ENCODE assay signal across 19 mouse cellular contexts in genomic region chr12:91065423-91065822, GRCm38 (mm10).
DNase-seq lines count a peak whose midpoint lies in the region; ATAC-seq lines count a peak whose summit lies in the region.
"Had no signal": no experiment of that assay in that cellular context is flagged by ENCODE, and none has a peak within 500 bp of the region (broad histone marks: within the 10 kb centered on the region; RNA-seq: fewer than 3 reads in every experiment).

No protein-coding gene starts in this region.

- peak; percentile 39 for DNase-seq in thymus, postnatal 0 days (ENCODE audit: low spot score)
- no peak for DNase-seq in thymus, postnatal 14 days
- DNase-seq in induced T-regulatory cell, adult 2 months (ENCODE audit: low read depth), result peak; percentile 49
- DNase-seq in layer of hippocampus, postnatal 14 days (ENCODE audit: low spot score in 2 of 2), result no peak
- DNase-seq in kidney, adult 9 months, result no peak
- no peak for DNase-seq in spleen, adult 18-20 months
- DNase-seq: adrenal gland, postnatal 10 days; adrenal gland, postnatal 36 days; cerebellum, adult 18-20 months; cerebellum, adult 9-10 months; cerebellum, postnatal 14 days; gastrocnemius, adult 2 months; gastrocnemius, postnatal 14 days; heart, adult 18-20 months; heart, postnatal 10 days; heart, postnatal 36 days had no signal

- ATAC-seq in CD4-positive, CD25-positive, alpha-beta regulatory T cell, adult 4 months, result peak; percentile 93
- ATAC-seq: forebrain, embryonic 13.5 days; hindbrain, postnatal 0 days had no signal

Comparison
In these comparisons a context has a peak if more than half of its experiments do, and no peak if none do; other contexts are left out.
1. DNase-seq: peak in thymus, postnatal 0 days (single experiment) and induced T-regulatory cell, adult 2 months (single experiment); none in thymus, postnatal 14 days (single experiment), layer of hippocampus, postnatal 14 days (0 of 2), kidney, adult 9 months (single experiment) and spleen, adult 18-20 months (0 of 2).